Mouse (Mus musculus) myocyte (in vitro differentiated cells): ENCODE measurements around the gene Ugt1a9. TPM values are rescaled to one million over a fixed set of nuclear protein-coding genes. Genes with fewer than 3 reads are reported as not detected.
"Not testable (repeated sequence)": the region's sequence is repeated elsewhere in the genome, so short reads cannot be mapped to it uniquely, and the experiment has no call there.

ENCODE experiments used
- H3K27me3 ChIP-seq: one replicate; pipeline ENCODE4 v1.6.1; 2011; ENCODE audit not compliant: control insufficient read depth, insufficient read depth, insufficient read length
- H3K36me3 ChIP-seq: one replicate; pipeline ENCODE4 v1.6.1; 2011; ENCODE audit not compliant: control insufficient read depth, insufficient read depth
- H3K4me2 ChIP-seq: one replicate; pipeline ENCODE4 v1.6.1; 2011; ENCODE audit warnings: low read depth, control low read depth
- H3K4me3 ChIP-seq: one replicate; pipeline ENCODE4 v1.5.1; 2011; ENCODE audit warnings: mild to moderate bottlenecking, control low read depth, moderate library complexity
- H3K79me2 ChIP-seq: one replicate; pipeline ENCODE4 v1.6.1; 2011; ENCODE audit not compliant: control insufficient read depth, insufficient read depth
- H3ac ChIP-seq: one replicate; pipeline ENCODE4 v1.6.1; 2011; ENCODE audit not compliant: control insufficient read depth, insufficient read length
- CEBPB ChIP-seq: IDR thresholded peaks from 2 replicates; pipeline ENCODE4 v1.6.1; 2011; ENCODE audit warnings: mild to moderate bottlenecking, moderate library complexity; ENCODE audit not compliant: poor library complexity, insufficient read depth, severe bottlenecking
- E2F4 ChIP-seq: IDR thresholded peaks from one replicate; pipeline ENCODE4 v1.6.1; 2011; ENCODE audit warnings: mild to moderate bottlenecking, control low read depth, moderate library complexity; ENCODE audit not compliant: insufficient read depth
- MAX ChIP-seq: IDR thresholded peaks from one replicate; pipeline ENCODE4 v1.6.1; 2011; ENCODE audit warnings: low read depth, mild to moderate bottlenecking, control low read depth
- MYOD1 ChIP-seq, 3 experiments: IDR thresholded peaks; one replicate each; pipeline ENCODE4 v1.6.1; 2011; ENCODE audit warnings: control low read depth in 2 of 3, low read depth in 2 of 3, mild to moderate bottlenecking in 2 of 3, moderate library complexity in 1 of 3; ENCODE audit not compliant: insufficient read length in 2 of 3, control insufficient read depth in 1 of 3
- MYOG ChIP-seq, 3 experiments: IDR thresholded peaks; one replicate each; pipeline ENCODE4 v1.6.1; 2011; ENCODE audit warnings: control low read depth in 2 of 3, low read depth in 2 of 3, mild to moderate bottlenecking in 2 of 3; ENCODE audit not compliant: insufficient read length in 2 of 3, control insufficient read depth in 1 of 3, insufficient read depth in 1 of 3
- POLR2A ChIP-seq: IDR thresholded peaks from one replicate; pipeline ENCODE4 v1.6.1; 2011; ENCODE audit warnings: low read depth, mild to moderate bottlenecking, control low read depth, moderate library complexity; ENCODE audit not compliant: insufficient read length
- POLR2AphosphoS2 ChIP-seq: IDR thresholded peaks from one replicate; pipeline ENCODE4 v1.6.1; 2011; ENCODE audit warnings: low read depth, control low read depth; ENCODE audit not compliant: insufficient read length
- REST ChIP-seq: IDR thresholded peaks from one replicate; pipeline ENCODE4 v1.6.1; 2011; ENCODE audit warnings: mild to moderate bottlenecking, control low read depth, moderate library complexity; ENCODE audit not compliant: insufficient read depth, insufficient read length
- SRF ChIP-seq: IDR thresholded peaks from one replicate; pipeline ENCODE4 v1.6.1; 2011; ENCODE audit warnings: low read depth; ENCODE audit not compliant: control insufficient read depth, insufficient read length
- TCF12 ChIP-seq: IDR thresholded peaks from one replicate; pipeline ENCODE4 v1.6.1; 2011; ENCODE audit warnings: mild to moderate bottlenecking, control low read depth; ENCODE audit not compliant: poor library complexity, insufficient read depth, severe bottlenecking
- TCF3 ChIP-seq: IDR thresholded peaks from one replicate; pipeline ENCODE4 v1.6.1; 2011; ENCODE audit warnings: low read depth, control low read depth; ENCODE audit not compliant: insufficient read length
- USF1 ChIP-seq: IDR thresholded peaks from one replicate; pipeline ENCODE4 v1.6.1; 2011; ENCODE audit warnings: low read depth, mild to moderate bottlenecking, control low read depth, moderate library complexity
- polyA plus RNA-seq: library from polyadenylated mRNA; unstranded; fragments of >200 nt; fragmentation: generic; extraction: Trizol; gene quantifications from one replicate; pipeline ENCODE4 v1.2.1, GENCODE M21; 2012; ENCODE audit warnings: missing spikeins

Gene Ugt1a9
- polyA plus RNA-seq, 1 experiment, result not detected

- Histone ChIP-seq H3K4me3 (no peak overlapping the region), H3K27me3 (no peaks in the 10 kb centered on the region), H3K79me2 (no peaks in the 10 kb centered on the region), H3K4me2 (peak overlapping the region; percentile 47), H3K36me3 (no peaks in the 10 kb centered on the region), H3ac (no peak overlapping the region)
- TF ChIP-seq USF1 (no peak), POLR2A (no peak)
Observed at GRCm38 (mm10) chr1:88133908-88134456, 63.4 kb downstream of the Ugt1a9 start.

- H3K4me2 ChIP-seq, result peak within 1 kb of the TSS; percentile 51
- not testable (repeated sequence) for H3K79me2 ChIP-seq, H3K4me3 ChIP-seq, H3K27me3 ChIP-seq, H3K36me3 ChIP-seq, H3ac ChIP-seq
- TF ChIP-seq POLR2A (peak; percentile 17), CEBPB (peak; percentile 55; the same call in 1 of the 2 replicates)
Observed at GRCm38 (mm10) chr1:88134457-88135011, 63.9 kb downstream of the Ugt1a9 start, which contains the start of gene Ugt1a6a. Gene Ugt1a6a (plus strand): TSS chr1:88134809.

- not testable (repeated sequence) for H3K36me3 ChIP-seq, H3K79me2 ChIP-seq, H3K4me3 ChIP-seq, H3K27me3 ChIP-seq, H3ac ChIP-seq
- peak overlapping the region; percentile 51 for H3K4me2 ChIP-seq
Observed at GRCm38 (mm10) chr1:88135229-88135904, 64.8 kb downstream of the Ugt1a9 start.

GRCm38 (mm10) chr1:88136646-88137045 is 66.0 kb downstream of the Ugt1a9 start:
- no peak overlapping the region for H3ac ChIP-seq
- no peaks in the 10 kb centered on the region for H3K27me3 ChIP-seq
- no peaks in the 10 kb centered on the region for H3K79me2 ChIP-seq
- no peak for TF ChIP-seq POLR2A
- TF ChIP-seq REST, result no peak
- H3K4me2 ChIP-seq, result no peak overlapping the region
- no peaks in the 10 kb centered on the region for H3K36me3 ChIP-seq
- no peak overlapping the region for H3K4me3 ChIP-seq

- no peaks in the 10 kb centered on the region for H3K79me2 ChIP-seq
- H3K4me3 ChIP-seq, result no peak overlapping the region
Observed at GRCm38 (mm10) chr1:88137264-88137663, 66.7 kb downstream of the Ugt1a9 start.

GRCm38 (mm10) chr1:88138145-88138544 is 67.5 kb downstream of the Ugt1a9 start:
- Histone ChIP-seq H3ac (no peak overlapping the region), H3K27me3 (no peaks in the 10 kb centered on the region), H3K79me2 (no peaks in the 10 kb centered on the region), H3K36me3 (no peaks in the 10 kb centered on the region), H3K4me3 (no peak overlapping the region), H3K4me2 (no peak overlapping the region)
- no peak for TF ChIP-seq POLR2AphosphoS2
- TF ChIP-seq MYOG (IDR thresholded peaks at IDR 0.05; ENCODE audit: control insufficient read depth in 1 of 3, insufficient read depth in 1 of 3, insufficient read length in 2 of 3, low read depth in 2 of 3), result no peak
- no peak for TF ChIP-seq TCF3
- no peak for TF ChIP-seq E2F4
- no peak for TF ChIP-seq MYOD1 (IDR thresholded peaks at IDR 0.05; ENCODE audit: control insufficient read depth in 1 of 3, insufficient read length in 2 of 3, low read depth in 2 of 3)
- TF ChIP-seq POLR2A, result no peak
- TF ChIP-seq SRF, result no peak
- no peak for TF ChIP-seq USF1
- TF ChIP-seq MAX, result no peak
- no peak for TF ChIP-seq REST
- no peak for TF ChIP-seq TCF12
- TF ChIP-seq CEBPB, result no peak

More at GRCm38 (mm10) chr1:88137264-88137663, 66.7 kb downstream of the Ugt1a9 start:
- no peak overlapping the region for H3K4me2 ChIP-seq
- H3K36me3 ChIP-seq, result no peaks in the 10 kb centered on the region
- no peak for TF ChIP-seq TCF12
- TF ChIP-seq SRF, result no peak
- TF ChIP-seq USF1, result no peak
- TF ChIP-seq MYOG (IDR thresholded peaks at IDR 0.05; ENCODE audit: control insufficient read depth in 1 of 3, insufficient read depth in 1 of 3, insufficient read length in 2 of 3, low read depth in 2 of 3), result no peak
- TF ChIP-seq POLR2AphosphoS2, result no peak
- TF ChIP-seq MAX, result no peak
- TF ChIP-seq CEBPB, result no peak
- no peak for TF ChIP-seq E2F4
- TF ChIP-seq MYOD1 (IDR thresholded peaks at IDR 0.05; ENCODE audit: control insufficient read depth in 1 of 3, insufficient read length in 2 of 3, low read depth in 2 of 3), result no peak
- no peak for TF ChIP-seq TCF3
- no peak for TF ChIP-seq POLR2A
- no peak for TF ChIP-seq REST
- H3ac ChIP-seq, result no peak overlapping the region
- H3K27me3 ChIP-seq, result no peaks in the 10 kb centered on the region

- not testable (repeated sequence) for H3K36me3 ChIP-seq, H3K4me3 ChIP-seq, H3K27me3 ChIP-seq, H3K79me2 ChIP-seq, H3K4me2 ChIP-seq, H3ac ChIP-seq
Observed at GRCm38 (mm10) chr1:88140492-88140891, 69.9 kb downstream of the Ugt1a9 start.

GRCm38 (mm10) chr1:88143966-88144675 is 73.5 kb downstream of the Ugt1a9 start:
- not testable (repeated sequence) for H3K4me3 ChIP-seq, H3K27me3 ChIP-seq, H3ac ChIP-seq, H3K79me2 ChIP-seq, H3K36me3 ChIP-seq, H3K4me2 ChIP-seq
